Mouse (Mus musculus): ENCODE results near the gene Vash1.

The Vash1 gene

DNA sequence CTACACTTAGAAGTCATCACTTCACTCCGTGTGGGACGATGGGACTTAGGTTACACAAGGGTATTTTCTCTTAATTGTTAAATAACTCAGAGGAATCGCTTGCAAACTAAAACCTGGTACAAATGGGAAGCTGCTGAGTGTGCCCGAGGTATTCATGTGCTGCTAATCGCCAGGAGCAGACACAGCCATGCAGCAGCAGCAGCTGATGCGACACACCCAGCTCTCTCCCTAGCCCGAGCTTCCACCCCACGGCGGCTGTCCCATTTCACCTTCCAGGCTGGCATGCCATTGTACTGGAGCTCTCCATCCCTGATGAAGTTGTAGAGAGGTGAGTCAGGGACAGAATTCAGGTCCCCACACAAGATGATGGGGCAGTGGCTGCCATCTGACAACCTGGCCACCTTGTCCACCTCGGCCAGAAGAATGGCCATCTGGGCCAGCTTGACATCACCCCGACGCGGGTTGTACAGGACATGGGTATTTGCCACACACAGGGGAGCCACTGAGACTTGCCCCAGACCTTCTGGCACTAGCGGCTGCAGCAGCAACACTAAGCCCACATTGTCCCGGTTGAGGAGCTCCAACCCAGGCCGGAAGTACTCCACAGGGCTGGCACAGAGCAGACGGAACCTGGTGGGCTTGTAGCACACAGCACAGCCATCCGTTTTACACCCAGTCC, 41.6 kb downstream of the Vash1 start:
- DNase-seq (ENCODE audit: low read depth, low spot score) = no peak

DNA sequence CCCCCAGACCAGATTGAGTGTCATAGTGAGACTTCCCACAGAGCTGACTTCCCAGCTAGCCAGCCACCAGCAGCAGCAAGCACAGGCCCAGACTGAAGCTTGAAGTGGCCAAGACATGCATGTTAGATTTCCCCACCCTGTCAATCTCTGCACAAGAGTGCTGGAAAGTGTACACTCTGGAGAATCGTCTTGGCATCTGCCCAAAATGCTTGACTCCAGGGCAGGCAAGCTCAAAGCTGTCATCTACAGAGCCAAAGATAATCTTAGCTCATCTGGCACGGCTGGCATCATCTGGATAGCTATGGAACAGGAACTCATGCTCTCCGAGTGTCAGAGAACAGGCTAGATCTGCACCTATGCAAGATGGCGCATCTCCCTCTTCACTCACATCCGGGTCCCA, 43.0 kb downstream of the Vash1 start:
- DNase-seq (ENCODE audit: low read depth, low spot score) = peak; percentile 30

DNA sequence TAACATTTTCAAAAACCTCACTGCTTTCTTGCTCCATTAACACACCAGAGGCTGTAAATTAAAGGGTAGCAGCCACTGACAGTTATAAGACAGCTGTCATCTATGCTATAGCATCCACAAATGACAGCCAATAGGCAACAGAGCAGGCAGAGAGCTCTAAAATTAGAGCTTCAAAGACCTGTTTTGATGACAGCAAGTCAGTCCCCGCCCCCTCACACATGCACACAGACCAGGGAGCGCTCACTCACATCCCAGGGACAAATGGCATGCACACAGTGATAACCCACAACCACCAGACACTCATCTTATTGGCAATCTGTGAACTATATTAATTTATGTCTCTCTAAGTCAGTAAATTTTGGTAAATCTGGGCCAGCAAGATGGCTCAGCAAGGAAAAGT, 45.8 kb downstream of the Vash1 start:
- no peak for DNase-seq (ENCODE audit: low read depth, low spot score)

GRCm38 (mm10) chr12:86725706-86726105, 47.2 kb downstream of the Vash1 start:
- DNase-seq (ENCODE audit: low read depth, low spot score) = peak; percentile 20

- DNase-seq (ENCODE audit: low read depth, low spot score) = peak; percentile 94
Measured at GRCm38 (mm10) chr12:86726120-86726640, 47.7 kb downstream of the Vash1 start, which contains the start of gene Angel1. Gene Angel1 (minus strand): TSS chr12:86726460.

GRCm38 (mm10) chr12:86734319-86734810, 55.9 kb downstream of the Vash1 start, which contains the start of gene Lrrc74a:
Gene Lrrc74a (plus strand): TSS chr12:86734369.
- no peak for DNase-seq (ENCODE audit: low read depth, low spot score)

Data from 3T3-L1 (cell line).